Mouse (Mus musculus) embryo, embryonic 11.5 days (tissue): Measurements from ENCODE around the gene Tmsb15a.
"Not testable (repeated sequence)": the region's sequence is repeated elsewhere in the genome, so short reads cannot be mapped to it uniquely, and the experiment has no call there.

Experiments used
- DNase-seq: peaks from one replicate; pipeline ENCODE4 v3.0.0-alpha.2; 2012; ENCODE audit warnings: low read depth, low spot score

The Tmsb15a gene

DNA sequence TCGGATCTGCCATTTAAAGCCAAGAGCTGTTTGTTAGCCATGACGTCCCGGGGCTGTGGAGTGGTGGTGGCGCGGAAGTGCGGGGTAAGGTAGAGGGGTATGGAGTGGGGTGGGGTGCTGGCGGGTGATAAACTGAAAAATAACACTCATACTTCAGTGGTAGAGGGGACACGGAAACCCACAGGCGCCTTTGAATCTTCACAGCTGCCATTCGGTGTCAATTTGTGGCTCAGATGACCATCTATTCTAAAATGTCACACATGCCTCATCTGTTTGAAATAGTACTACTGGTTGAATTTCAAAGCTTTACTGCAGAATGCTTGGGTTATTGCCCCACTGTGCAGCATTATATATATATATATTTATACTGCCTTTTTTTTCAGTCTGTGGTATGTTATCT, at the start of gene Tmsb15a:
Tmsb15a (minus strand) TSS at position 101 of the 400 bp plus-strand sequence.
- DNase-seq, result no peak

- no peak for DNase-seq
Observed at GRCm38 (mm10) chrX:135768565-135768964, 43.5 kb upstream of the Tmsb15a start.

- DNase-seq, result no peak
Observed at GRCm38 (mm10) chrX:135768043-135768548, 43.0 kb upstream of the Tmsb15a start.

DNA sequence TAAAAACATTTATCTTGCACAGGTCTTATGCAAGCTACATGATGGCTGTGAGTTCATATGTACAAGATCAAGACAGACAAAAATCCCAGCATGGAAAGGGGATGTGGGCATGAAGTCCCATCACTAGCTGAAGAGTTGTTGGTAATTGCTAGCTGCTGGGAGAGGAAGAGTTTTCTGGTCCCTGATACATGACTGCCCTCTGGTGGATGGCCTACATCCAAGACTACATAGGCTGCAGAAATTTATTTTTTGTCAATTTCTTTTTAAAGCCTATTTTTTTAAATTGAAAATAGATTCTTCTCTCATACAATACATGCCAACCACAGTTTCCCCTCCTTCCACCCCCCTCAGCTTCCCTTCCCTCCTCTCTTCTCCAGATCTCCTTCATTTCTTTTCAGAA, 36.6 kb upstream of the Tmsb15a start:
- DNase-seq, result no peak

DNA sequence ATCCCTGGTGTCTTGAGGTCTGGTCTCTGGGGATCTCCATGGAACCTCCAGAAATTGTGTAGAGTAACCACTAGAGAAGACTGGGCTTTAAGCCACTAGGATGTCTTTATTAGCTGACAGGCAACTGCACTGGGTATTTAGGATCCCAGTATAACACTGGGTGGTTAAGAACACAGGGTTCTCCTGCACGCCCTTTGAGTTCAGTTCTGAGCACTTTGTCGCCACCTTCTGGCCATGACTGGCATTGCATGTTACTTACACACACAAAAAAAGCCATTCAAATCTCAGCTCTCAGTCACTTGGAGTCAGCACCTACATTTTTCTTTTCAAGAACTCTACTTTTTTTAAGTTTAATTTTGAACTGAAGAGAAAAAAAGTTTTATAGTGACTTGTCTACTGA, 27.8 kb upstream of the Tmsb15a start:
- peak; percentile 54 for DNase-seq

GRCm38 (mm10) chrX:135745376-135745775, 20.3 kb upstream of the Tmsb15a start:
- not testable (repeated sequence) for DNase-seq

- no peak for DNase-seq
Observed at GRCm38 (mm10) chrX:135743056-135743355, 17.9 kb upstream of the Tmsb15a start.

DNA sequence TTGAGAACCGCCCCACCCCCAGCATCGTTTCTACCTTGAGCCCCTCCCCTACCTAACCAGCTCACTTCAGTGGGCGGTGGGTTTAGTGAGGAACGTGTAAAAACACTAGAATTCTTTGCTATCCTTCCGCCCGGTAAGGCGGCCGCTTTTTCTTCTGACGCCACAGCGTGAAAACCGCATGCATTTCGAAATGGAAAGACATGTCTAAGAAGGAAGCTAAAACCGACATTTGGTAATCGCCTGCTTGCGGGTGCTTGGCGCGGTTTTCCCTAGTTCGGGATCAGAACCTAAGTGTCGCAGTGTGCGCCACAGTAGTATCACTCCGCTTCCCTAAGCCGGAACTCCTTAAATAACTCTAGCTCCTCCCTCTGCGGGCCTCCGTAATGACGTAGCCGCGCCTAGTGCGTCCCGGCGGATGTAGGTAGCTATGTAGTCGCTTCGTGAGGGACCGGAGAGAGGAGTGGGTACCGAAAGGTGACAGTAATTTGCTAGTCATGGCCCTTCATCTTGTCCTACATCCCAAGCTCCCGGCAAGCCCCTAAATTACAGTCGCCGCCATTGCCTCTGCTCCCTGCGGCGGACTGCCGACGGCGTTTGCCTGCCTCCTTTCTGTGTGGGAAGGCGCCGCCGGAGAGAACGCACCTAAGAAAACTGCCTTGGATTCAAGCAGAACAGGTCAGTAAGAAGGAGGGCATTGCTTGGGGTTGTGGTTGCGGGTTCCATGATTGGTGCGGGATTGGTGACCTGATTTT, 17.4 kb upstream of the Tmsb15a start, which contains the start of the genes Armcx5 and Gprasp1:
Armcx5 (plus strand) TSS at position 430 of the 752 bp plus-strand sequence.
Gprasp1 (plus strand) TSS at position 430 of the 752 bp plus-strand sequence.
- peak; percentile 77 for DNase-seq

DNA sequence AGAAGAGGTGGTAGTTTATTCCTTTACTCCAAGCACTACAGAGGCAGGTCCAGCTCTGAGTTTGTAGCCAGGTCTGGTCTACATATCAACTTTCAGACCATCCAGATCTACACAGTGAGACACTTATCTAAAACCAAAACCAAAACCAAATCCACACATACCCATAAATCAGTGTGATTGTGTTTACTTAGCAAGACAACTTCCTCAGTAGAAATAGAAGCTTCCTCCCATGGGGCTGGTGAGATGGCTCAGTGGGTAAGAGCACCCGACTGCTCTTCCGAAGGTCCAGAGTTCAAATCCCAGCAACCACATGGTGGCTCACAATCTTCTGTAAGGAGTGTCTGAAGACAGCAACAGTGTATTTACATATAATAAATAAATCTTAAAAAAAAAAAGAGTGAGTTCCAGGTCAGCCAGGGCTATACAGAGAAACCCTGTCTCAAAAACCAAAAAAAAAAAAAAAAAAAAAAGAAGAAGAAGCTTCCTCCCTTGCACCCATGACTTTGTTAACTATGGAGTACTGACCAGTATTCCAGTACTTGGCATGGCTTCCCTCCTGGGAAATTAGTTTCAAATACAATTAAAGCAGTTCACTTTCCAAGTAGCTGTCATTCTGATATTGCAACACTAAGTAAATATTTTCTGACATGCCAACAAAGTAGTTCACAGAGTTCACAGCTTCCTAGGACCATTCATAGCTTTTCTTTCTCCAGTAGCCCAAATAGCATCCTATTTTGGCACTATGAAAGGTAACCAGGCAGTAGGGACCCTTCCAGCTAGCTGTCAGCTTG, 13.9 kb upstream of the Tmsb15a start:
- no peak for DNase-seq

DNA sequence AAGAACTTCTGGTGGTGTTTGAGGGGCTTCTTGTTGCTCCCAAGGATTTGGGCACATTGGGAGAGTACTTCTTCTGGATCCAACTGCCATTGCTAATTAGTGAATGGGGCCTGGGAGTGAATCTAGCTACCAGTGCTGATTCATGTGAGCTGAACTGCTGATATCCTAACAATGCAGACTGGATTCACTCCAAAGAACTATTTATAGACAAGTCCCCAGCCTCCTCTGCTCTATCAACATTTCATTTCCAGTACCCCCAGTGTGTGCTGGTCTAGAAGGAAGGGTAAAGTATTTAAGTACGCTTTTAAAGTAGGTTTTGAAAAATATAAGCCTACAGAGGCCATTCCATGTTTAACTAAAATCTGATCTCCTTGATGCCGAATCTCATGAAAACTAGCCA, 12.2 kb downstream of the Tmsb15a start:
- no peak for DNase-seq

DNA sequence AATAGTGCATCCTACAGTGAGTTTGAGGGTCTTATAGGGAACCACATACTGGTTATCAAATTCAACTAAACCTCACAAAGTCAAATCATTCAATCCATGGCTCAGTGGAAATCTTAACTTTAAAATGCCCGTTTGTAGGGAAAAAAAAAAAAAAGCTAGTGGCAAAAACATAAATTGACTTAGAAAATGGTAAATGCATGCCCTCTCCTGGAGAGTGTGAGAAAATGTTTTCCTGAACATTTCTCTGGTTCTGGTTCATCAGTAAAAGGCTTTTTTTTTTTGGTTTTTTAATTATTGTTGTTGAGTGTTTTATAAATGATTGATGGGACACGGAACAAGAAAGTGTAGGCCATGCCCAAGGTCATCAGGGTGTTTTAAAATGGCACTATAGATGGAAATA, 20.7 kb downstream of the Tmsb15a start:
- DNase-seq, result no peak

GRCm38 (mm10) chrX:135703111-135703510, 21.9 kb downstream of the Tmsb15a start:
- no peak for DNase-seq

GRCm38 (mm10) chrX:135693633-135694032, 31.4 kb downstream of the Tmsb15a start, which contains the start of gene Tcp11x2:
Tcp11x2 (minus strand) TSS chrX:135693790.
- no peak for DNase-seq

- no peak for DNase-seq
Observed at GRCm38 (mm10) chrX:135687802-135688201, 37.3 kb downstream of the Tmsb15a start.

DNA sequence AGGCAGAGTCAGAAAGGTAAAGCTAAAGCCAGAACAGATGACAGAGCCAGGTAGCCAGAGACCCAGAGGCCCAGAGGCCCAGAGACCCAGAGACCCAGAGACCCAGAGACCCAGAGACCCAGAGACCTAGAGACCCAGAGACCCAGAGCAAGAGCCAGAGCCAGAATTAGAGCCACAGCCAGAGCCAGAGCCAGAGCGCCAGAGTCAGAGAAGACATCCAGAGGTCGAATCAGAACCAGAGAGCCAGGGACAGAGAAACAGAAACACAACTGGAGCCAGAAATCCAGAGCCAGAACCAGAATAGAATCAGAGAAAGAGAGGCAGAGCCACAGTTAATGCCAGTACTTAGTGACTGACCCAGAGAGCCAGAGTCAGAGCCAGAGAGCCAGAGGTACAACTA, 43.2 kb downstream of the Tmsb15a start:
- DNase-seq, result no peak
